Mouse (Mus musculus): ENCODE data around the gene Plce1. TPM values are rescaled to one million over a fixed set of nuclear protein-coding genes. Genes with fewer than 3 reads are reported as not detected.

Gene Plce1
- polyA plus RNA-seq, 1 experiment, result 1.6 TPM

DNA sequence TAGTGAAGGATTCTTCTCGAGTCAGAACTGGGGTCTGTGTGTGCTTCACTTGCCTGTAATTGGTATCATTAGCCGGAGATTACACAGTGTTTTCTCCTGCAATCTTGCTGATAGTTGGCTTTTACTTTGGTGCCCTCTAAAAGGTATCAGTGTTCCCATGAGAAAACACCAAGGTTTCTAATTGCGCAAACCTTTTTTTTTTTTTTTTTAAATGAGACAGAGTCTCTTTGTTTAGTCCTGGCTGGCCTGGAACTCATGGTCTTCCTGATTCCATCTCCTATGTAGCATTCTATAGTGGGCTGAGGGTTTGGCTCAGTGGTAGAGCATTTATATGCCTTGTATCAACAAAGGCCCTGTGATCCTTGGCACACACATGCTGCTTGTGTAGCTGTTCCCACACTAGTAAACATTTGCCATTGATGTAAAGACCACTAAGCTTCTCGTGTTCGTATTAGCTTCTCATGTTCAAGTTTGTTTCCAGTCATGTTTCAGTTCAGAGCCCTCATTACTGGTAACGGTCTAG lies 265.6 kb downstream of the Plce1 start:
- Histone ChIP-seq H3K4me1 (ENCODE audit: control insufficient read depth, insufficient read depth, low read length) (no peaks in the 10 kb centered on the region; the same call in 1 of the 2 replicates), H3K4me3 (replicated peaks; ENCODE audit: control insufficient read depth, low read depth, low read length) (no peak overlapping the region), H3K27ac (ENCODE audit: control insufficient read depth, insufficient read depth, low read depth, low read length, poor library complexity) (no peak overlapping the region)
- TF ChIP-seq CTCF (IDR thresholded peaks at IDR 0.05; ENCODE audit: control insufficient read depth, insufficient read depth, low read length) (no peak), POLR2A (IDR thresholded peaks at IDR 0.05; ENCODE audit: borderline replicate concordance, control insufficient read depth, low read depth, low read length) (no peak)
- 61% methylated on average over 6 of the region's 6 CpGs for WGBS

DNA sequence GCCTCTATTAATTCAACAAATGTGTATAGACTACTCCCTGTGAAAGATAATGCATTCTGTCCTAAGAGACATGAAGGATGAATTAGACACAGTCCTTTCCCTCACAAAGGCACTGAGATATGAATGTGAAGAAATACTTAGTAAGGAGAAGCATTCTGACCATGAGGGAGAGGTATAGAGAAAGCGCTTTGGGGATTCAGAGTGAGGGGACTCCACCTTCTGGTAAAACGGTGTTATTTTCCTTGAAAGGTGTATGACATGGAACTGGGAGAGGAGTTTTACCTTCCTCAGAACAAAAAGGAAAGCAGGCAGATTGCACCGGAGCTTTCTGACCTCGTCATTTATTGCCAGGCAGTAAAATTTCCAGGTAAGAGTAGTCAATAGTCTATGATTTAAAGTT lies 269.3 kb downstream of the Plce1 start:
- TF ChIP-seq POLR2A (IDR thresholded peaks at IDR 0.05; ENCODE audit: borderline replicate concordance, control insufficient read depth, low read depth, low read length) (no peak), CTCF (IDR thresholded peaks at IDR 0.05; ENCODE audit: control insufficient read depth, insufficient read depth, low read length) (no peak)
- WGBS, result 50% methylated on average over 4 of the region's 4 CpGs
- Histone ChIP-seq H3K4me1 (ENCODE audit: control insufficient read depth, insufficient read depth, low read length) (no peaks in the 10 kb centered on the region; the same call in 1 of the 2 replicates), H3K4me3 (replicated peaks; ENCODE audit: control insufficient read depth, low read depth, low read length) (no peak overlapping the region), H3K27ac (ENCODE audit: control insufficient read depth, insufficient read depth, low read depth, low read length, poor library complexity) (no peak overlapping the region)

DNA sequence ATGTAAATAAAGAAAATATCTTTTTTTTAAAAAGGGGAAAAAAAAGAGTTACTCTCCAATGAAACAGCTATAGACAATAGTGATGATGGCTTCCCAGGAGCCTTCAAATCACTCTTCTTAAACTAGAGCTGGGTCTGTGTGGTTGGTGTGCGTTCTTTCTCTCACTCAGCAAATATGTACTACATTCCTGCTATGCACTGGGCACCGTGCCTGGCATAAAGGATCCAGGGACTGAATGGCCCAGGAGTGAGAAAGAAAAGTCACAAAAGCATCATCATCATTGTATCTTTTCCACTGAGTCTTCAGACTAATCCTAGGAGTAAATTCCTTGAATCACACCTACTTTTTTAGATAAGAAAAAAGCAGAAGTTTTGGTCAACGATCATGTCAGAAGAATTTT lies 276.3 kb downstream of the Plce1 start:
- Histone ChIP-seq H3K4me3 (replicated peaks; ENCODE audit: control insufficient read depth, low read depth, low read length) (no peak overlapping the region), H3K4me1 (ENCODE audit: control insufficient read depth, insufficient read depth, low read length) (no peaks in the 10 kb centered on the region), H3K27ac (ENCODE audit: control insufficient read depth, insufficient read depth, low read depth, low read length, poor library complexity) (no peak overlapping the region)
- TF ChIP-seq POLR2A (IDR thresholded peaks at IDR 0.05; ENCODE audit: borderline replicate concordance, control insufficient read depth, low read depth, low read length), result no peak
- TF ChIP-seq CTCF (IDR thresholded peaks at IDR 0.05; ENCODE audit: control insufficient read depth, insufficient read depth, low read length), result no peak
- 73% methylated on average over 3 of the region's 3 CpGs for WGBS

DNA sequence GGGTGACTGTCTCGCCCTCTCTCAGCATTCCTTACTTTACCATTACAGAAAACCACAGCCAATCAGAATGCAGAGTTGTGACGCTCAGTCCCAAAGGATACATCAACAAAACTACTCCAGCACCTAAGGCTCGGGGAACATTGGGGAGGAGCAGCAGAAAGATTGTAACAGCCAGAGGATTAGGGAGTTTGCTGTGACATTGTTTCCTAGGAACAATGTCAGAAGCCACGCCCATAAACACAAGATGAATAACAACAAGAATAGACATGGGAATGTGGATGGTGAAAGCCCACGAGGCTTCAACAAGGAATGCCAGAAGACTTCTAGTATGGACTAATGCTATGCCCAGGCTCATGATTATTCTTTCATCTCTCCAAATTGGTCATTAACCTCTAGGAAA lies 277.1 kb downstream of the Plce1 start:
- WGBS, result 66% methylated on average over 5 of the region's 5 CpGs
- Histone ChIP-seq H3K4me1 (ENCODE audit: control insufficient read depth, insufficient read depth, low read length) (no peaks in the 10 kb centered on the region), H3K27ac (ENCODE audit: control insufficient read depth, insufficient read depth, low read depth, low read length, poor library complexity) (no peak overlapping the region), H3K4me3 (replicated peaks; ENCODE audit: control insufficient read depth, low read depth, low read length) (no peak overlapping the region)
- TF ChIP-seq POLR2A (IDR thresholded peaks at IDR 0.05; ENCODE audit: borderline replicate concordance, control insufficient read depth, low read depth, low read length) (no peak), CTCF (IDR thresholded peaks at IDR 0.05; ENCODE audit: control insufficient read depth, insufficient read depth, low read length) (no peak)

DNA sequence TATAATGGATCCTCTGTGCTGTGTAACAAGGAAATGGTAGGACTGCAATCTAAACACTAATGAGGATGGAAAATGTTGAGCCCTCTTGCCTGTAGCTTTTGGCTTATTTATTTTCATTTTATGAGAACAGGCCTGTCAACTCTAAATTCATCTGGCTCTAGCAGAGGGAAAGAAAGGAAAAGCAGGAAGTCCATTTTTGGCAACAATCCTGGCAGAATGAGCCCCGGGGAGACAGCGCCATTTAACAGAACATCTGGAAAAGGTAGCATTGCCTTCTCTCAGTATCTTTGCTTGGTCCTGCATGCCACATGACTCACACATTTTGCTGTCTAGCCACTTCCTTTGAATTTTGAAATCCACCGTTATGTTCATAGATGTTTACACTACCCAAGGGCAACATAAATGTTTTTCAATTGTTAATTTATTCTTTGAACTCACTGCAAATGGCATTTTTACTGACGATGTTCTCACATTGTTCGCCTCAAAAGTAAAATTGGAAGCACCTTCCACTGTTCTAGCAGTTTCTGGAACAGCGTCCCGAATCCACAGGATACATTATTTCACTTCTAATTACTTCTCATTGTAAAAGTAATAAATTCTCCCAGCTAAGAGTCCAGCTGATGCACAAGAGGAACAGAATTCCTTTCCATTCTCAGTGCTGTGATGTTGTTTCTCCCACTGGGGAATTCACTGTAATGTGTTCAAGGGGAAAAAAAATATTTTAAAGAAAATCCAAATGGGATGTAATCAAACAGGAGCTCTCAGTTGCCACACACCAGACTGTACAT lies 278.0 kb downstream of the Plce1 start:
- 58% methylated on average over 7 of the region's 7 CpGs for WGBS
- Histone ChIP-seq H3K4me1 (ENCODE audit: control insufficient read depth, insufficient read depth, low read length) (no peaks in the 10 kb centered on the region), H3K4me3 (replicated peaks; ENCODE audit: control insufficient read depth, low read depth, low read length) (no peak overlapping the region), H3K27ac (ENCODE audit: control insufficient read depth, insufficient read depth, low read depth, low read length, poor library complexity) (no peak overlapping the region)
- TF ChIP-seq POLR2A (IDR thresholded peaks at IDR 0.05; ENCODE audit: borderline replicate concordance, control insufficient read depth, low read depth, low read length), result no peak
- no peak for TF ChIP-seq CTCF (IDR thresholded peaks at IDR 0.05; ENCODE audit: control insufficient read depth, insufficient read depth, low read length)

DNA sequence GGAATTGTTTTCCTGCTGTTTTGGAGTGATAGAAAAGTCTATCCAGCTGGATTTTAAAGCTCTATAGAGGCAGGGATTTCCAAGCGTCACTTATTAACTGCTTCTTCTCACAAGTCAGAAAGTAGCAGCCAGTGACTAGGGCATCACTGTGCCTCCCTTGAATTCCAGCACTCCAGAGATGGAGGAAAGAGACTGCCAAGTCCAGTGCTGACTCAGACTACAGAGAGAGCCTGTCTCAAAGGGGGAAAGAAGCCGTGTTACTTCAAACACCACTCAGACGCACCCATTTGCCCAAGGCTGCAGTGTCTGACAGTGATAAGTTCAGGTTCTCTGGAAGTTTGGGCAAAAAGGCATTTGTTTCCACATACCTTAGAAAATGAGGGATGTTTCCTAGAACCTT lies 279.5 kb downstream of the Plce1 start:
- Histone ChIP-seq H3K4me1 (ENCODE audit: control insufficient read depth, insufficient read depth, low read length) (no peaks in the 10 kb centered on the region), H3K27ac (ENCODE audit: control insufficient read depth, insufficient read depth, low read depth, low read length, poor library complexity) (no peak overlapping the region), H3K4me3 (replicated peaks; ENCODE audit: control insufficient read depth, low read depth, low read length) (no peak overlapping the region)
- 72% methylated on average over 3 of the region's 3 CpGs for WGBS
- TF ChIP-seq CTCF (IDR thresholded peaks at IDR 0.05; ENCODE audit: control insufficient read depth, insufficient read depth, low read length) (no peak), POLR2A (IDR thresholded peaks at IDR 0.05; ENCODE audit: borderline replicate concordance, control insufficient read depth, low read depth, low read length) (no peak)

DNA sequence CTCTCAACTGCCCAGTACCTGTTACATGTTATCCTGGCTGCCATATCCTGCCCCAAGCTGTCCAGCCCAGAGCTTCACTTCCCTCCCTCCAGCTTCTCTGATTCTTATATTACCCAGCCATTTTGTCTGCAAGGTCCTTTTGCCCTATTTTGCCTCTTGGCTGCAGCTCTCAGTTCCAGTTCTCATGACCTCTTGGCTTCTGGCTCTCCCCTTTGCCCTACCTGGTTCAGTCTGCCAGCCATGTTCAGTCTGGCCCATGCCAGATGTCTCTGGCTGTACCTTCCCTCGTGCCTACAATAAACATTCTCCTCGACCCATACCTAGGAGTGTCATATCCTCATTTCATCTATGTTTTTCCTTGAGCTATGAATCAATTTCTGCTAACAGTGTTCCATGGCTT lies 285.4 kb downstream of the Plce1 start:
- Histone ChIP-seq H3K4me3 (replicated peaks; ENCODE audit: control insufficient read depth, low read depth, low read length) (no peak overlapping the region), H3K27ac (ENCODE audit: control insufficient read depth, insufficient read depth, low read depth, low read length, poor library complexity) (no peak overlapping the region), H3K4me1 (ENCODE audit: control insufficient read depth, insufficient read depth, low read length) (no peaks in the 10 kb centered on the region)
- WGBS, result 79% methylated on average over 2 of the region's 2 CpGs
- no peak for TF ChIP-seq CTCF (IDR thresholded peaks at IDR 0.05; ENCODE audit: control insufficient read depth, insufficient read depth, low read length)
- TF ChIP-seq POLR2A (IDR thresholded peaks at IDR 0.05; ENCODE audit: borderline replicate concordance, control insufficient read depth, low read depth, low read length), result no peak

DNA sequence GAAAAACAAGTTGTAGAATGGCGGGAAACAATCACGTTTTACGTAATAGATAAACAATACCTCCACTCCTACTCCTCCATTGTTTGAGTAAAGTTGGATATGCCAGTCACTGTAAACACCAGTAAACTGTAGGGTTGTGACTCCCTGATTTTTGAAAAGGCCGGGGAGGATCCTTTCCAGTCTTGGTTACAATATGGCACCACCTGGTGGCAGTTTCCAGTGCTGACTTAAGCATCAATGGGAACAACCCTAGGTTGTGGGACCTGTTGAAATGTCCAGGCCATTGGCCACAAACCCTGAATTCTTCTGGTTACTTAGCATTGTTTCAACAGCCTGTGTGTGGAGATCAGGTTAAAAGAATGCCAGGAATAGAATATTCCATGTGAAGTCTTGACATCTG lies 294.6 kb downstream of the Plce1 start:
- TF ChIP-seq CTCF (IDR thresholded peaks at IDR 0.05; ENCODE audit: control insufficient read depth, insufficient read depth, low read length) (no peak), POLR2A (IDR thresholded peaks at IDR 0.05; ENCODE audit: borderline replicate concordance, control insufficient read depth, low read depth, low read length) (no peak)
- WGBS, result 49% methylated on average over 4 of the region's 4 CpGs
- H3K27ac ChIP-seq (ENCODE audit: control insufficient read depth, insufficient read depth, low read depth, low read length, poor library complexity), result no peak overlapping the region
- no peaks in the 10 kb centered on the region for H3K4me1 ChIP-seq (ENCODE audit: control insufficient read depth, insufficient read depth, low read length)
- H3K4me3 ChIP-seq (replicated peaks; ENCODE audit: control insufficient read depth, low read depth, low read length), result no peak overlapping the region
